Mouse (Mus musculus) thymus, adult 2 months (tissue): ENCODE measurements at regions not wholly inside any gene's neighbourhood (a gene's known extent, or its start where the extent isn't known, plus 50 kb on each side); places are given as distances from the start of the nearest gene placed in this dataset.

Experiments
- CTCF ChIP-seq: fragments of 200-500 bp; IDR thresholded peaks from 2 replicates; pipeline ENCODE4 v1.5.1; 2012; ENCODE audit warnings: mild to moderate bottlenecking, control low read depth, low read length, moderate library complexity, borderline replicate concordance; ENCODE audit not compliant: control insufficient read depth, poor library complexity, insufficient read depth; ENCODE audit errors: extremely low read depth
- POLR2A ChIP-seq: fragments of 200-500 bp; IDR thresholded peaks from 2 replicates; pipeline ENCODE4 v1.6.1; 2012; ENCODE audit warnings: mild to moderate bottlenecking, low read length, control low read depth, moderate library complexity; ENCODE audit not compliant: control insufficient read depth, poor library complexity, insufficient read depth; ENCODE audit errors: extremely low read depth

DNA sequence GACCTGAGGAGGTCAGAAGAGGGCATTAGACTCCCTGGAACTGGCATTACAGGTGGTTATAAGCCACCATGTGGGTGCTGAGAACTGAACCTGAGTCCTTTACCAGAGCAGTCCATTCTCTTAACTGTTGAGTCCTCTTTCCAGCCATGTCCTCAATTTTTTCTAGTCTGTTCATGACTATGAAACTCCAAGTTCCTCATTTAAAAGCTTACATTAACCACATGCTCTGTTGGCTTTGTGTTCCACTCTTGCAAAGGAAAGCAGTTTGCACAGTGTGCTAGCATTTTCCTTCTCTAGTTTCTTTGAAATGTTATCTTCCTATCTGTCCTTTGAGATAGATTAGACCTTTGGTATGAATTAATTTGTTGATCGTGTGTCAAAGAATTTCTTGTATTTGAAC lies 57.3 kb upstream of the Fhl2 start:
- TF ChIP-seq CTCF (no peak), POLR2A (no peak)
